Mouse (Mus musculus) heart, postnatal 0 days (tissue): Measurements from ENCODE around the gene Vav1. TPM values are rescaled to one million over a fixed set of nuclear protein-coding genes. Genes with fewer than 3 reads are reported as not detected.
A peak's percentile ranks its signal among the peaks of the same experiment; 100 is the strongest.

Source experiments
- ATAC-seq: fragments of 200-750 bp; cut with Nextera tagmentation; 2 replicates; pipeline ENCODE4 v1.8.0; 2017; ENCODE audit warnings: low read depth, moderate number of reproducible peaks, moderate library complexity; ENCODE audit not compliant: insufficient read depth
- DNase-seq: peaks from one replicate; pipeline ENCODE4 v3.0.0-alpha.2; 2016; ENCODE audit warnings: low spot score
- H3K27ac ChIP-seq: fragments of 300-500 bp; sonication (generic); 2 replicates; pipeline ENCODE4 v1.5.1; 2014; ENCODE audit warnings: low read depth, mild to moderate bottlenecking
- H3K27me3 ChIP-seq: fragments of 300-500 bp; sonication (generic); 2 replicates; pipeline ENCODE4 v1.6.1; 2014; ENCODE audit warnings: low read length, mixed read lengths; ENCODE audit not compliant: control insufficient read depth, insufficient read depth
- H3K36me3 ChIP-seq: fragments of 300-500 bp; sonication (generic); replicated peaks from 2 replicates; pipeline ENCODE4 v1.6.1; 2014; ENCODE audit warnings: low read length, mixed read lengths; ENCODE audit not compliant: control insufficient read depth, insufficient read depth
- H3K4me1 ChIP-seq: fragments of 300-500 bp; sonication (generic); 2 replicates; pipeline ENCODE4 v1.6.1; 2014; ENCODE audit warnings: antibody characterized with exemption; ENCODE audit not compliant: control insufficient read depth, insufficient read depth
- H3K4me2 ChIP-seq: fragments of 300-500 bp; sonication (generic); 2 replicates; pipeline ENCODE4 v1.6.1; 2014; ENCODE audit warnings: low read depth, mild to moderate bottlenecking, low read length, moderate library complexity
- H3K4me3 ChIP-seq: fragments of 300-500 bp; sonication (generic); 2 replicates; pipeline ENCODE4 v1.5.1; 2014; ENCODE audit warnings: low read depth, low read length
- H3K9ac ChIP-seq: fragments of 300-500 bp; sonication (generic); replicated peaks from 2 replicates; pipeline ENCODE4 v1.6.1; 2014; ENCODE audit warnings: low read depth, low read length, mixed read lengths
- H3K9me3 ChIP-seq: fragments of 300-500 bp; sonication (generic); replicated peaks from 2 replicates; pipeline ENCODE4 v1.6.1; 2016; ENCODE audit warnings: low read length; ENCODE audit not compliant: control insufficient read depth
- CTCF ChIP-seq: IDR thresholded peaks from 2 replicates; pipeline ENCODE4 v1.5.1; 2016; ENCODE audit warnings: antibody characterized with exemption, control low read depth, low read depth
- EP300 ChIP-seq: IDR thresholded peaks from 2 replicates; pipeline ENCODE4 v1.6.1; 2016; ENCODE audit warnings: antibody characterized with exemption, low read depth
- WGBS: fragments of 180-500 bp; shearing (Covaris S2); extraction: QIAGEN DNeasy Blood & Tissue Kit; methylation state at CpG from one replicate; pipeline ENCODE4 v1.1.7; 2014; 5-methylcytosine and 5-hydroxymethylcytosine counted together
- polyA plus RNA-seq: library from polyadenylated mRNA; unstranded; fragments of >200 nt; fragmentation: Nextera tagmentation; extraction: Ambion mirVana; gene quantifications from 2 replicates; pipeline ENCODE4 v1.2.1, GENCODE M21; 2015
- total RNA-seq: library from RNA; depleted of rRNA; stranded (reverse); fragments of >200 nt; gene quantifications from 2 replicates; pipeline ENCODE4 v1.2.3, GENCODE M21; 2014; ENCODE audit warnings: low replicate concordance

Vav1 gene
- total and polyA plus RNA-seq, 2 experiments from 2014 or later = 1.0 to 2.6 TPM

GRCm38 (mm10) chr17:57245311-57245929 is 33.5 kb upstream of the Vav1 start:
- WGBS = 82% methylated on average over 10 of the region's 10 CpGs
- Histone ChIP-seq H3K4me1 (peaks cover 13% of the 10 kb centered on the region), H3K4me3 (no peak overlapping the region), H3K36me3 (peaks cover 36% of the 10 kb centered on the region), H3K27me3 (no peaks in the 10 kb centered on the region), H3K9ac (no peak overlapping the region), H3K27ac (no peak overlapping the region), H3K9me3 (no peaks in the 10 kb centered on the region), H3K4me2 (no peak overlapping the region)
- ATAC-seq (no peak), DNase-seq (no peak)
- TF ChIP-seq CTCF = no peak
- no peak for TF ChIP-seq EP300

GRCm38 (mm10) chr17:57246663-57247392 is 32.1 kb upstream of the Vav1 start:
- Histone ChIP-seq H3K9ac (peak overlapping the region; percentile 70), H3K27me3 (no peaks in the 10 kb centered on the region), H3K9me3 (no peaks in the 10 kb centered on the region), H3K4me2 (peak overlapping the region; percentile 90), H3K27ac (peak overlapping the region; percentile 87), H3K4me1 (peaks cover 21% of the 10 kb centered on the region), H3K36me3 (peaks cover 32% of the 10 kb centered on the region), H3K4me3 (peak overlapping the region; percentile 90)
- DNase-seq = no peak
- ATAC-seq = no peak
- TF ChIP-seq EP300 (no peak), CTCF (0 out of 2 replicates have a peak, but pooled peaks have one; percentile 18)
- 3% methylated on average over 18 of the region's 18 CpGs for WGBS

- Histone ChIP-seq H3K9ac (peak overlapping the region; percentile 70), H3K27me3 (no peaks in the 10 kb centered on the region), H3K4me3 (peak overlapping the region; percentile 90), H3K9me3 (no peaks in the 10 kb centered on the region), H3K4me2 (peak overlapping the region; percentile 90), H3K27ac (peak overlapping the region; percentile 93), H3K36me3 (peaks cover 24% of the 10 kb centered on the region), H3K4me1 (peaks cover 21% of the 10 kb centered on the region)
- DNase-seq (peak; percentile 100), ATAC-seq (peak; percentile 88)
- TF ChIP-seq EP300 = peak; percentile 94
- TF ChIP-seq CTCF = no peak
- WGBS = under 1% methylated on average over 46 of the region's 46 CpGs
These were observed 31.3 kb upstream of the Vav1 start for GRCm38 (mm10) chr17:57247393-57248200.

GRCm38 (mm10) chr17:57248201-57248699 is 30.6 kb upstream of the Vav1 start, which contains the start of gene Gpr108:
Gpr108 (minus strand) TSS chr17:57248446.
- Histone ChIP-seq H3K9ac (peak within 1 kb of the TSS; percentile 70), H3K36me3 (peaks cover 20% of the 10 kb centered on the region), H3K9me3 (no peaks in the 10 kb centered on the region), H3K27me3 (no peaks in the 10 kb centered on the region), H3K27ac (peak within 1 kb of the TSS; percentile 93), H3K4me1 (peaks cover 21% of the 10 kb centered on the region), H3K4me3 (peak within 1 kb of the TSS; percentile 90), H3K4me2 (peak within 1 kb of the TSS; percentile 90)
- DNase-seq (peak; percentile 92), ATAC-seq (peak; percentile 59)
- TF ChIP-seq CTCF = peak; percentile 88
- no peak for TF ChIP-seq EP300
- 0% methylated on average over 12 of the region's 12 CpGs for WGBS

GRCm38 (mm10) chr17:57248771-57249170 is 30.1 kb upstream of the Vav1 start:
- Histone ChIP-seq H3K27me3 (no peaks in the 10 kb centered on the region), H3K4me3 (peak overlapping the region; percentile 90), H3K9me3 (no peaks in the 10 kb centered on the region), H3K36me3 (peaks cover 23% of the 10 kb centered on the region), H3K4me2 (peak overlapping the region; percentile 84), H3K4me1 (peaks cover 21% of the 10 kb centered on the region), H3K9ac (peak overlapping the region; percentile 35; the same call in 1 of the 2 replicates), H3K27ac (peak overlapping the region; percentile 93)
- no peak for ATAC-seq
- 7% methylated on average over 13 of the region's 13 CpGs for WGBS
- TF ChIP-seq EP300 = no peak
- TF ChIP-seq CTCF = no peak
- no peak for DNase-seq
